Mouse (Mus musculus) liver, postnatal 0 days (tissue): ENCODE results near the gene Tiam1.

Source experiments
- CTCF ChIP-seq: sonication (generic); IDR thresholded peaks from 2 replicates; pipeline ENCODE4 v1.5.1; 2016; ENCODE audit warnings: antibody characterized with exemption, low read depth
- EP300 ChIP-seq: IDR thresholded peaks from 2 replicates; pipeline ENCODE4 v1.6.1; 2016; ENCODE audit warnings: antibody characterized with exemption, low read depth, mild to moderate bottlenecking

GRCm38 (mm10) chr16:89899192-89899591 lies 244.4 kb downstream of the Tiam1 start:
- TF ChIP-seq CTCF (no peak), EP300 (no peak)
